Mouse (Mus musculus): ENCODE results near the gene Tle2.

The Tle2 gene

GRCm38 (mm10) chr10:81546332-81546731, 28.0 kb upstream of the Tle2 start:
- CTCF ChIA-PET = interaction anchor here in 2 of 4 experiments (0.7 to 1.8 kb wide), 4 partner anchors 10 to 44 kb away, joined by 3 to 4 read pairs (median 4); no protein-coding TSS in a partner anchor

DNA sequence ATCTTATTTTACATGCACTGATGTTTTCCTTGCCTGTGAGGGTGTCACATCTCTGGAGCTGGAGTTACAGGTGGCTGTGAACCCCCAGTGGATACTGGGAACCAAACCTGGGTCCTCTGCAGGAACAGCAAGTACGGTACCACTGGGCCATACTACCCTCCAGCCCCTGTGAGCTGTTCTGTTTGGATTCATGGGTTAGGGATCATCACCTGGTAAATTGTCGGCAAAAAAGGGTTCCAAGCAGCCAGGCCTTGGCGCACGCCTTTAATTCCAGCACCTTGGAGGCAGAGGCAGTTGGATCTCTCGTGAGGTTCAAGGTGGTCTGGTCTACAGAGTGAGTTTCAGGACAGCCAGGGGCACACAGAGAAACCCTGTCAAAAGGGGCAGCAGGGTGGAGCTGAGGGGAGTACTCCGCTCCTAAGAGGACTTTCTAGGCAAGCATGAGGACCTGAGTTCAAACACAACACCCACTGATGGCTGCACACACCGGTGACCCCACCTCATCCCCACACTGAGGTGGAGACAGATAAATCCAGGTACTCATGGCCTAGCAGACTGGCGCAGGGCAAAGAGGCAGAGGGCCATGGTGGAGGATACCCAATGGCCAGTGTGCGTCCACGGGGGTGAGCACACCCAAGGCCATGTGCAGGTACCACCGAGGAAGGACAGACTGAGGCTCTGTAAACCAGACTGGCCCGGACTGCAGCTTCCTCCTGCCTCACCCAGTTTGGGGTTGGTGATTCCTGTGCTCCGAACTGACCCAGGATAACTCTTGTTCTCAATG, 27.4 kb upstream of the Tle2 start:
- ChIA-PET CTCF (interaction anchor here in 2 of 4 experiments (0.7 to 1.8 kb wide), 4 partner anchors 9 to 45 kb away, joined by 3 to 4 read pairs (median 4); no protein-coding TSS in a partner anchor), POLR2A (no interaction called here)

More at GRCm38 (mm10) chr10:81546332-81546731, 28.0 kb upstream of the Tle2 start:
- POLR2A ChIA-PET = interaction anchor here in 2 of 4 experiments (0.6 to 1.9 kb wide), 7 partner anchors 10 to 279 kb away, joined by 3 to 5 read pairs (median 3); partner anchors contain the start of genes Apba3 (in 1 of the 2) and Mrpl54 (in 1 of the 2)

GRCm38 (mm10) chr10:81548944-81549343, 25.4 kb upstream of the Tle2 start:
- POLR2A ChIA-PET = interaction anchor here in 2 of 4 experiments (1.5 to 3.7 kb wide), 2 partner anchors 41 to 83 kb away, joined by 3 to 21 read pairs; no protein-coding TSS in a partner anchor
- CTCF ChIA-PET = interaction anchor here (0.6 to 9.2 kb wide), 14 partner anchors 9 to 546 kb away, joined by 3 to 175 read pairs (median 6); partner anchors contain the start of genes Aes (in 1 of the 4) and Gna11 (in 1 of the 4)

- CTCF ChIA-PET = interaction anchor here (0.5 to 9.2 kb wide), 97 partner anchors 8 to 1543 kb away, joined by 3 to 175 read pairs (median 4); partner anchors contain the start of genes Aes (in 4 of the 4), Celf5 (in 2 of the 4), Pip5k1c (in 2 of the 4) and AU041133 (in 1 of the 4)
- POLR2A ChIA-PET = interaction anchor here (0.6 to 4.2 kb wide), 31 partner anchors 8 to 660 kb away, joined by 3 to 27 read pairs (median 4); partner anchors contain the start of genes Aes (in 2 of the 4), Cactin (in 2 of the 4), Ncln (in 2 of the 4) and Pip5k1c (in 1 of the 4)
These were observed 24.1 kb upstream of the Tle2 start for GRCm38 (mm10) chr10:81550257-81550656.

- ChIA-PET POLR2A (interaction anchor here in 3 of 4 experiments (0.6 to 4.2 kb wide), 27 partner anchors 9 to 626 kb away, joined by 3 to 27 read pairs (median 4); partner anchors contain the start of genes Aes (in 2 of the 3), Ncln (in 1 of the 3), Pip5k1c (in 1 of the 3) and Tle6 (in 1 of the 3)), CTCF (interaction anchor here (0.5 to 9.2 kb wide), 160 partner anchors 8 to 1547 kb away, joined by 3 to 175 read pairs (median 5); partner anchors contain the start of genes Aes (in 3 of the 4), Celf5 (in 3 of the 4), Ncln (in 3 of the 4) and Pip5k1c (in 3 of the 4))
These were observed 22.7 kb upstream of the Tle2 start for GRCm38 (mm10) chr10:81551597-81552102.

GRCm38 (mm10) chr10:81553232-81553631, 21.1 kb upstream of the Tle2 start:
- ChIA-PET CTCF (interaction anchor here (0.5 to 9.2 kb wide), 46 partner anchors 10 to 606 kb away, joined by 3 to 175 read pairs (median 6); partner anchors contain the start of genes BC025920 (in 2 of the 4), Pip5k1c (in 2 of the 4), Aes (in 1 of the 4) and Celf5 (in 1 of the 4)), POLR2A (interaction anchor here in 3 of 4 experiments (0.5 to 4.2 kb wide), 20 partner anchors 8 to 1627 kb away, joined by 3 to 27 read pairs (median 4); partner anchors contain the start of genes Aes (in 1 of the 3) and Pip5k1c (in 1 of the 3))

DNA sequence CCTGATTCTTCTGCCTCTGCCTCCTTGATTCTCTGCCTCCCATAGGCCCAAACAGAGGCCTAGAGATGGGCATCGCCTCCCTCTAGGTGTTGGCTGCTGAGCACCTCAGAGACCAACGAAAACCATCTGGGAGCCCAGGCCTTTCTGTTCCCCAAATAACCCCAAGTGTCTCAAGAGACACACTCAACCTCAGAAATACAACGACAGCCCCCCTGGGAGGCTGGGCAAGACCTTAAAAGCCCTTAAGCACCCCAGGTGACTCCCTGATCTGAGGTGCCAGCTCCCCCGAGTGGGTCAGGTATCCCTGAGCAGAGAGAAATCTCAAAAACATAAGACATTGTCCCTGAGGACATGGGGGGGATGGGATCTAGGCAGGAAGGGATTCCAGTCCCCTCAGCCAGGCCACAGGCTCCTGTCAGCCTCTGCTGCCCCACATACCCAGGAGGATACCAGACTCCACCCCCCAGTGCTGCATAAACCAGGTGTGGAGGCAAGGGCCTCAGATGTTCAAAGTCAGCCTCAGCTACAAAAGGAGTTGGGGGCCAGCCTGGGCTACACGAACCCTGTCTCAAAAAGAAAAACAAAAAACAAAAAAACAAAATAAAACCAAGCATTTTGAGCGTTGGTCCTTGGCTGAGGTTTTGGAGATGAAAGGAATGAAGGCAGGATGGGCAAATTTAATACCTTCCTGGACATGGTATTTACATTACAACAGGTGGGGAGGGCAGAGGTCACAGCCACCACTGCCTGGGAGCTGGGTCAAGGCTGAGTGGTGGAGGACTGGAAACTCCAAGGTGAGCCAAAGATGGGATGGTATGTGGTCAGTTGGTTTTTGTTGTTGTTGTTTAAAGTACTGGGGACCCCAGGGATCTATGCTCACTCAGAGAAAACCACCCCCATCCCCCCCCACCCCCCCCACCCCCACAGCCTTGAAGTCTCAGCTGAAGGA, 20.3 kb upstream of the Tle2 start:
- ChIA-PET POLR2A (interaction anchor here in 3 of 4 experiments (0.6 to 4.2 kb wide), 26 partner anchors 7 to 993 kb away, joined by 3 to 27 read pairs (median 4); partner anchors contain the start of genes Aes (in 1 of the 3), Fzr1 (in 1 of the 3) and Rexo1 (in 1 of the 3)), CTCF (interaction anchor here (0.5 to 9.2 kb wide), 36 partner anchors 9 to 1680 kb away, joined by 3 to 175 read pairs (median 4); partner anchors contain the start of genes Pip5k1c (in 2 of the 4), Aes (in 1 of the 4), BC025920 (in 1 of the 4) and Gna11 (in 1 of the 4))

- CTCF ChIA-PET = interaction anchor here (0.6 to 9.2 kb wide), 24 partner anchors 8 to 449 kb away, joined by 3 to 175 read pairs (median 4); partner anchors contain the start of genes Gna11 (in 1 of the 4), Ncln (in 1 of the 4) and Pip5k1c (in 1 of the 4)
These were observed 18.1 kb upstream of the Tle2 start for GRCm38 (mm10) chr10:81556282-81556681.

DNA sequence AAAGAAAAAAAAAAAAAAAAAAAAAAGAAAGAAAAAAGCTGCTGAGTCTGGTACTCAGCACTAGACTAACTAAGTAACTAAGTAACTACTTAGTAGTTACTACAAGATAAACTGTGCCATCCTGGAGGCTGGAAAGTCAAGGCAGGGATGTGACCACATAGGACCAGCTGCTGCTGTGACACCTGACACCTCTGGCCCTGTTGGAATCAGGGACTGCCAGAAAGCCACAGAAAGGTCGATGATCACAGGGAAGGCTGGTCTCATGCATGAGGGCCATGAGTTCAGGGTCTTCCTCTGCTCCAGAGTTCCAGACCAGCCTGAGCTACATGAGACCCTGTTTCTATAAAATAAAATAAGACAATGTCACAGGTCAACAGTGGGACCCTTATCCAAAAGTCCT, 16.9 kb upstream of the Tle2 start:
- CTCF ChIA-PET = interaction anchor here in 3 of 4 experiments (0.5 to 2.6 kb wide), 8 partner anchors 13 to 532 kb away, joined by 3 to 8 read pairs (median 4); partner anchors contain the start of gene Diras1 (in 1 of the 3)
- POLR2A ChIA-PET = interaction anchor here in 3 of 4 experiments (0.7 to 1.5 kb wide), 5 partner anchors 14 to 329 kb away, joined by 3 to 13 read pairs (median 3); no protein-coding TSS in a partner anchor

More at GRCm38 (mm10) chr10:81556282-81556681, 18.1 kb upstream of the Tle2 start:
- POLR2A ChIA-PET = interaction anchor here in 2 of 4 experiments (0.6 to 1.8 kb wide), 7 partner anchors 8 to 1067 kb away, joined by 3 to 9 read pairs (median 3); partner anchors contain the start of genes 1190007I07Rik (in 1 of the 2) and Gna15 (in 1 of the 2)

DNA sequence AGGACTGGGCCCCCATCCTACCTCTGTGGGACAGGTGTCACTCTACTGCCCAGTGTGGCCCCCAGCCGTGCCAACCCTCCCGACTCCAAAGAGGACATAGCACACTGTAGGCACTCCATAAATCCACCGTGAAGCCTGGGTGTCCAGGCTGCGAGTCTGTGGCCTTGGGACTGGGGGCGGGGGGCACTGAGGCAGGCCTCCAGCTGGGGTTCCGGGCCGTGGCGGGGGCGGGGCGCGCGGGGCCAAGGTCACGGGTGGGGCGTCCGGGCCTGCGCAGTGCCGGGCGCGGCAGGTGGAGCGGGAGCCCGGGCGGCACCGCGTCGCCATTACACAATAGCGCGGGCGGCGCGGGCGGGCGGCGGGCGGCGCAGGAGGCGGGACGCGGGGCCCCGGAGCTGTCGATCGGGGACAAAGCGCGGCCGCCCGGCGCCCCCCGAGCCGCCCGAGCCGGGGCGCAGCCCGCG, 15.2 kb upstream of the Tle2 start, which contains the start of gene Aes:
Gene Aes, plus strand, starts transcription at position 326 of the 464 bp plus-strand sequence.
- POLR2A ChIA-PET = interaction anchor here in 3 of 4 experiments (0.5 to 5.7 kb wide), 12 partner anchors 8 to 1755 kb away, joined by 3 to 27 read pairs (median 4); partner anchors contain the start of genes BC025920 (in 1 of the 3) and Tle2 (in 1 of the 3)

DNA sequence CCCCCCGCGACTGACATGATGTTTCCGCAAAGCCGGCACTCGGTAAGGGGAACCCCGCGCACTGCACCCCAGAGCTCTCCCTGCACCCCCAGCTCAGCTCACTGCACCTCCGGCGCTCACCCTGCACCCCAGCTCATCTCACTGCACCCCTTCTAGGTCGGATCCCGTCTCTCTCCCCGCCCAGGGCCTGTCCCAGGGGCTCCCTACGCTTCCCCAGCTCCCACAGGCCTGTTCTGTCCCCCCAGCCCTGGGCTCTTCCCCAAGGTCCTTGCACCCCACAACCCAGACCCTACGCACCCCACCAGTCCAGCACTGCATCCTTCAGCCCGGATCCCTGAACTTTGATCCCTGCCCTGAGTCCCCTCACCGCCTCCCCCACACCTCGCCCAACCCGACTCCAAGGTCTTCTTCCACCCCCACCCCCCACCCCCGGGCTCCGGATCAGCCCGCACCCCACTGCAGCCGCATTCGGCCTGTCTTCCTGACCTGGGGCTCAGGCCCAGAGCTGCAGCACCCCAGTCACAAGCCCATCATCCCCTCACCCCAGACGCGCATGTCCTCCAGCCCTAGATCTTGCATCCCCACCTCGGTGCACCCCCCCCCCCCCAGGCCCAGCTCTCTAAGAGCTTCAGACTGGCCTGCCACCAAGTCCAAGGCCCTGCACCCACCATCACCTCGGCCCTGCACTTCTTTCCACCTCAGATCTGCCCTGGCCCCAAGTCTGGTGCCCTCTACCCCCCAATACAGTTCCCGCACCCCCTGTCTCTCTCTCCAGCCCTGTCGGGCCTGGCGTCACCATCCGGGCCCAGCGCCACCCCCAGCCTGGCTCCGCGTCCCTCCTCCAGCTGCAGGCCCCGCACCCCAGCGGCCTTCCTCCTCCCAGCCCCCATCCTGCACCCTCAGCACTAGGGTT, 14.5 kb upstream of the Tle2 start:
- ChIA-PET CTCF (interaction anchor here (0.5 to 8.8 kb wide), 15 partner anchors 8 to 565 kb away, joined by 3 to 158 read pairs (median 5); partner anchors contain the start of genes Gna11 (in 1 of the 4) and Pip5k1c (in 1 of the 4)), POLR2A (interaction anchor here in 3 of 4 experiments (0.5 to 5.7 kb wide), 22 partner anchors 8 to 1755 kb away, joined by 3 to 27 read pairs (median 4); partner anchors contain the start of genes BC025920 (in 1 of the 3), Ncln (in 1 of the 3) and Tle2 (in 1 of the 3))

More for the DNA sequence above, 15.2 kb upstream of the Tle2 start, which contains the start of gene Aes:
- CTCF ChIA-PET = interaction anchor here (0.5 to 8.8 kb wide), 11 partner anchors 8 to 463 kb away, joined by 3 to 158 read pairs (median 4); partner anchors contain the start of gene Pip5k1c (in 1 of the 4)

DNA sequence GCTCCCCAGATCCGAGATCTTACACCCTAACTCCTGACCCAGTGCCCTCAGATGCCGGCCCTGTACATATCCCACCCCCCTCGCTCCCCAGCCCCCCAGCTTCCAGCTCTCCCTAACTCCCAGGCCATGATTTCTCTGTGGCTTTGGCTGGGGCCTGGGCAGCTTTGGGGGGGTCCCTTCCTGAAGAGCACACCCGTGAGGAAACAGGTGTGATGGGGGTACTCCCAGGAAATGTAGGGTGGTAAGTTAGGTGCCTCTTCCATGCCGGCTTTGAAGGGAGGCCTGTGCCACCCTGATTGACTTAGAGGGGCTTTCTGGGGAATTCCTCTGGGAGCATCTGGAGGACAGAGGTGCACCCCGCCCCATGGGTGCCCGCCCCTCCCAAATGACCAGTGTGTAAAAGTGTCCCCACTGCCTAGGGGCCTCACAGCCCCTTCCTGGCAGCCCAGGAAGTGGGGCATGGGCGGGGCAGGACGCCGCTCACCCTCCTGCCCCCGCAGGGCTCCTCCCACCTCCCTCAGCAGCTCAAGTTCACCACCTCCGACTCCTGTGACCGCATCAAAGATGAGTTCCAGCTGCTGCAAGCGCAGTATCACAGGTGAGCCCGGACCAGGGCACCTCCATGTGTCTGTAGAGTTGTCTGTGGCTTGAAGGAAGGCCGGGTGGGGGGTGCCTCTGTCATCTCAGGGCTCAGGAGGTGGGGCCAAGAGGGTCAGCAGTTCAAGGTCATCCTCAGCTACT, 13.5 kb upstream of the Tle2 start:
- ChIA-PET POLR2A (interaction anchor here (0.6 to 5.7 kb wide), 19 partner anchors 9 to 471 kb away, joined by 3 to 27 read pairs (median 4); partner anchors contain the start of genes BC025920 (in 1 of the 4), Cactin (in 1 of the 4) and Ncln (in 1 of the 4)), CTCF (interaction anchor here (0.5 to 8.8 kb wide), 17 partner anchors 8 to 1187 kb away, joined by 3 to 158 read pairs (median 3); partner anchors contain the start of gene Gna11 (in 1 of the 4))

DNA sequence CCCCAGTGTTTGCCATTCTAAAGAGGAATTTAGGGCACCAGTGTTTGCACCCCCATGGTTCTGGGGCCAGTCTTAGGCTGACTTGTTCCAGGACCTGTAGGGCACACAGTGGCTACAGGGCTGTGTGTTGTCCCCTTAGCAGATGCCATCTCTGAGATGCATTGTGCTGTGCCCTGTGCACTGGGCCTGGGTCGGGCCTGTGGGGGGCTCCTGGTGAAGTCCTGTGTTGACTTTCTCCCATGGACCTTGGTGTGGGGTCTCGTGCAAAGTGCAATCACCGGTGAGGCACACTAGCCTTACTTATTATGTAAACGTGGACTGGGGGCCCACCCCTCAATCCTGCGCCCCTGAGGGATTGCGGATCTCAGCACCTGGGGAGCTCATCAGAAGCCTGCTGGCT, 11.9 kb upstream of the Tle2 start:
- CTCF ChIA-PET = interaction anchor here in 3 of 4 experiments (0.7 to 8.8 kb wide), 4 partner anchors 10 to 42 kb away, joined by 3 to 158 read pairs (median 16); no protein-coding TSS in a partner anchor
- POLR2A ChIA-PET = interaction anchor here in 3 of 4 experiments (0.6 to 5.7 kb wide), 11 partner anchors 8 to 633 kb away, joined by 3 to 27 read pairs (median 6); partner anchors contain the start of gene Tle2 (in 1 of the 3)
